Mouse (Mus musculus) thymus, adult 2 months (tissue): Measurements from ENCODE around the gene Noct. TPM values are rescaled to one million over a fixed set of nuclear protein-coding genes. Genes with fewer than 3 reads are reported as not detected.
A peak's percentile ranks its signal among the peaks of the same experiment; 100 is the strongest.

Experiments used
- DNase-seq: peaks from one replicate; pipeline ENCODE4 v3.0.0; 2021
- H3K27ac ChIP-seq: fragments of 200-500 bp; 2 replicates; pipeline ENCODE4 v1.5.1; 2012; ENCODE audit warnings: low read length, control low read depth; ENCODE audit not compliant: control insufficient read depth, insufficient read depth
- H3K27me3 ChIP-seq: fragments of 200-500 bp; 2 replicates; pipeline ENCODE4 v1.6.1; 2012; ENCODE audit warnings: mild to moderate bottlenecking, low read length, moderate library complexity, mixed read lengths; ENCODE audit not compliant: control insufficient read depth, insufficient read depth
- H3K36me3 ChIP-seq: fragments of 200-500 bp; 2 replicates; pipeline ENCODE4 v1.6.1; 2012; ENCODE audit warnings: mild to moderate bottlenecking, low read length, moderate library complexity; ENCODE audit not compliant: control insufficient read depth, insufficient read depth
- H3K4me1 ChIP-seq: fragments of 200-500 bp; replicated peaks from 2 replicates; pipeline ENCODE4 v1.6.1; 2012; ENCODE audit warnings: low read length; ENCODE audit not compliant: control insufficient read depth, insufficient read depth
- H3K4me3 ChIP-seq: fragments of 200-500 bp; 2 replicates; pipeline ENCODE4 v1.5.1; 2012; ENCODE audit warnings: mild to moderate bottlenecking, low read length, control low read depth, moderate library complexity; ENCODE audit not compliant: control insufficient read depth, insufficient read depth
- CTCF ChIP-seq: fragments of 200-500 bp; IDR thresholded peaks from 2 replicates; pipeline ENCODE4 v1.5.1; 2012; ENCODE audit warnings: mild to moderate bottlenecking, control low read depth, low read length, moderate library complexity, borderline replicate concordance; ENCODE audit not compliant: control insufficient read depth, poor library complexity, insufficient read depth; ENCODE audit errors: extremely low read depth
- POLR2A ChIP-seq: fragments of 200-500 bp; IDR thresholded peaks from 2 replicates; pipeline ENCODE4 v1.6.1; 2012; ENCODE audit warnings: mild to moderate bottlenecking, low read length, control low read depth, moderate library complexity; ENCODE audit not compliant: control insufficient read depth, poor library complexity, insufficient read depth; ENCODE audit errors: extremely low read depth
- WGBS: fragments of 180-500 bp; shearing (Covaris S2); methylation state at CpG from one replicate; pipeline ENCODE4 v1.1.7; 2018; 5-methylcytosine and 5-hydroxymethylcytosine counted together
- polyA plus RNA-seq: library from polyadenylated mRNA; depleted of rRNA; stranded (reverse); fragments of >200 nt; gene quantifications from 2 replicates; pipeline ENCODE4 v1.2.3, GENCODE M21; 2012

The Noct gene
- polyA plus RNA-seq, 1 experiment: 30.8 TPM

GRCm38 (mm10) chr3:51258070-51258469, 33.8 kb downstream of the Noct start:
- H3K27ac ChIP-seq: no peak overlapping the region
- peaks cover 93% of the 10 kb centered on the region for H3K36me3 ChIP-seq
- 96% methylated on average over 5 of the region's 5 CpGs for WGBS
- H3K4me1 ChIP-seq: no peaks in the 10 kb centered on the region
- no peak for TF ChIP-seq CTCF
- no peak for TF ChIP-seq POLR2A
- H3K27me3 ChIP-seq: no peaks in the 10 kb centered on the region
- DNase-seq: no peak
- H3K4me3 ChIP-seq: no peak overlapping the region

- DNase-seq: no peak
- WGBS: 95% methylated on average over 8 of the region's 8 CpGs
- Histone ChIP-seq H3K4me3 (no peak overlapping the region), H3K36me3 (peaks cover 83% of the 10 kb centered on the region), H3K4me1 (peaks cover 3% of the 10 kb centered on the region), H3K27ac (no peak overlapping the region), H3K27me3 (no peaks in the 10 kb centered on the region)
- no peak for TF ChIP-seq POLR2A
- TF ChIP-seq CTCF: no peak
Measured at GRCm38 (mm10) chr3:51262942-51263341, 38.7 kb downstream of the Noct start.

DNA sequence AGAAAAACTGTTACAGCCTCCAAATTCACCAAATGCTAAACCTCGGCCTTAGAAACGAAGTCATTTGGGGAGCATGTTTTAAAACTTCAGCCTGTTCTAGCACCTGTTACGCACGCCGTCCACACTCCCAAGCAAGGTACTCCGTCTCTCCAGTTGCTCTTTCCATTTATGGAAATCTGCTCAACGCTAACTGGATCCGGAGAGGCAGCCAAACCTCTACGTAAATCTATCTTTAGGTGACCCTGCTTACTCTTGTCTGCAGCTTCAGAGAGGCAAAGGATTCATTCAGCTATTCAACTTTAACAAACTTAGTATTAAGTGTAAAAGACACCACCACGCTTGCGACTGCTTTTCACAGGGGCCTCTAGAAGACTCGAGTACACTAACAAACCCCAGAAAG, 44.2 kb downstream of the Noct start:
- Histone ChIP-seq H3K36me3 (peaks cover 35% of the 10 kb centered on the region), H3K4me3 (no peak overlapping the region), H3K27me3 (no peaks in the 10 kb centered on the region), H3K27ac (no peak overlapping the region), H3K4me1 (peaks cover 9% of the 10 kb centered on the region)
- 88% methylated on average over 12 of the region's 12 CpGs for WGBS
- DNase-seq: no peak
- TF ChIP-seq CTCF (no peak), POLR2A (no peak)

- DNase-seq: no peak
- Histone ChIP-seq H3K4me3 (no peak overlapping the region), H3K27ac (no peak overlapping the region), H3K27me3 (no peaks in the 10 kb centered on the region), H3K4me1 (peaks cover 11% of the 10 kb centered on the region), H3K36me3 (peaks cover 17% of the 10 kb centered on the region)
- 26% methylated on average over 12 of the region's 12 CpGs for WGBS
- no peak for TF ChIP-seq POLR2A
- no peak for TF ChIP-seq CTCF
Measured at GRCm38 (mm10) chr3:51270069-51270817, 46.0 kb downstream of the Noct start.

DNA sequence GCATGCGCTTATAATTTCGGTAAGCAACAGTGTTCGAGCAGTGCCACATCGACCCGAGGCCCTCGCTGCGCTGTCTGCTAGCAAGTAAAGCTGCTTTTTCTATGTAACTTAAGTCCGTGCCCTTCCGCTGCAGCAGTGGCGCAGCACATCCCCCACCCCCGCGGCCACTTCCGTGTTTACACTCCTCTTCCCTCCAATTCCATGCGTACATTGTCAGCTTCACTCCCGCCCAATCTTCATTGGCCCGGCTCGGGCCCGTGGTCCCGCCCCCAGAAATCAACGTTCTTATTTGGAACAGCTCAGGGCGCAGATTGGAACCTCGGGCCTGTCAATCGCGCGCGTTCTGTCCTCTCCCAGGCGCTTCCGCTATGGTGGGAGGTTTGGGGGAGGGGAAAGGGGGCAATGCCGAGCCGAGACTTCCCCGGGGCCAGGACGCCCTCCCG, 51.7 kb downstream of the Noct start:
- under 1% methylated on average over 33 of the region's 33 CpGs for WGBS
- Histone ChIP-seq H3K36me3 (no peaks in the 10 kb centered on the region), H3K27me3 (no peaks in the 10 kb centered on the region), H3K4me3 (peak overlapping the region; percentile 86), H3K27ac (peak overlapping the region; percentile 94), H3K4me1 (peaks cover 4% of the 10 kb centered on the region)
- TF ChIP-seq CTCF (0 out of 2 replicates have a peak, but pooled peaks have one; percentile 47), POLR2A (peak; percentile 66; the same call in 1 of the 2 replicates)
- DNase-seq: peak; percentile 99

GRCm38 (mm10) chr3:51276421-51277111, 52.3 kb downstream of the Noct start:
- whole genome bisulfite sequencing: under 1% methylated on average over 75 of the region's 93 CpGs
- Histone ChIP-seq H3K27ac (peak overlapping the region; percentile 94), H3K4me1 (peaks cover 4% of the 10 kb centered on the region), H3K27me3 (no peaks in the 10 kb centered on the region), H3K4me3 (peak overlapping the region; percentile 86), H3K36me3 (no peaks in the 10 kb centered on the region)
- no peak for DNase-seq
- TF ChIP-seq CTCF (no peak; the same call in 1 of the 2 replicates), POLR2A (no peak)
